Mouse (Mus musculus) gastrocnemius, postnatal 36 days (tissue): ENCODE results near the gene Olfr641. TPM values are rescaled to one million over a fixed set of nuclear protein-coding genes. Genes with fewer than 3 reads are reported as not detected.

Source experiments
- DNase-seq, 2 experiments: peaks; one replicate each; pipeline ENCODE4 v3.0.0; 2022
- intact Hi-C: fragments of 180-260 bp; cut with DNase I; formaldehyde crosslinking; loops from one replicate; pipeline ENCODE4 v1.15.1; 2025
- long read RNA-seq, 2 experiments: library from polyadenylated mRNA; stranded (forward); transcript quantifications; one replicate each; pipeline ENCODE4 v2.0.0; 2021
- total RNA-seq, 2 experiments: library from RNA; stranded (reverse); gene quantifications; 2 replicates each; pipeline ENCODE4 v1.2.3; 2021

Olfr641 gene
- not detected for total RNA-seq
- long read RNA-seq, experiment 1: 0 reads
- long read RNA-seq, experiment 2: 0 reads

GRCm38 (mm10) chr7:104035145-104035544 is at the start of gene Olfr641:
TSS of gene Olfr641 (plus strand) at chr7:104035445.
- DNase-seq: no peak
- intact Hi-C loops: no loop called here

- no peak for DNase-seq
- intact Hi-C loops: no loop called here
Observed at GRCm38 (mm10) chr7:103998446-103998845, 36.8 kb upstream of the Olfr641 start, which contains the start of gene Olfr638. TSS of gene Olfr638 (plus strand) at chr7:103998746.

- no peak for DNase-seq
- intact Hi-C loops: no loop called here
Observed at GRCm38 (mm10) chr7:103999124-103999523, 36.1 kb upstream of the Olfr641 start.

GRCm38 (mm10) chr7:104017203-104017602 is 18.0 kb upstream of the Olfr641 start, which contains the start of gene Olfr639:
TSS of gene Olfr639 (minus strand) at chr7:104017303.
- no peak for DNase-seq
- intact Hi-C loops: no loop called here

GRCm38 (mm10) chr7:104018953-104019352 is 16.3 kb upstream of the Olfr641 start:
- intact Hi-C loops: no loop called here
- no peak for DNase-seq

- no peak for DNase-seq
- intact Hi-C loops: no loop called here
Observed at GRCm38 (mm10) chr7:104021651-104022050, 13.6 kb upstream of the Olfr641 start.

- DNase-seq: no peak
- intact Hi-C loops: no loop called here
Observed at GRCm38 (mm10) chr7:104025473-104025872, 9.8 kb upstream of the Olfr641 start, which contains the start of gene Olfr640. TSS of gene Olfr640 (minus strand) at chr7:104025573.

- intact Hi-C loops: no loop called here
- DNase-seq: no peak
Observed at GRCm38 (mm10) chr7:104026978-104027377, 8.3 kb upstream of the Olfr641 start.

- intact Hi-C loops: no loop called here
- DNase-seq: no peak
Observed at GRCm38 (mm10) chr7:104050745-104051144, 15.5 kb downstream of the Olfr641 start.

GRCm38 (mm10) chr7:104052566-104052965 is 17.3 kb downstream of the Olfr641 start, which contains the start of gene Olfr642:
TSS of gene Olfr642 (minus strand) at chr7:104052666.
- no peak for DNase-seq
- intact Hi-C loops: no loop called here

- DNase-seq: no peak
- intact Hi-C loops: no loop called here
Observed at GRCm38 (mm10) chr7:104059215-104059614, 24.0 kb downstream of the Olfr641 start.

GRCm38 (mm10) chr7:104061345-104061744 is 26.1 kb downstream of the Olfr641 start, which contains the start of gene 4930516K23Rik:
TSS of gene 4930516K23Rik (minus strand) at chr7:104061445.
- intact Hi-C loops: no loop called here
- no peak for DNase-seq

GRCm38 (mm10) chr7:104071769-104072168 is 36.5 kb downstream of the Olfr641 start, which contains the start of gene Olfr644:
TSS of gene Olfr644 (minus strand) at chr7:104071869.
- no peak for DNase-seq
- intact Hi-C loops: no loop called here

GRCm38 (mm10) chr7:104085365-104085764 is 50.1 kb downstream of the Olfr641 start, which contains the start of gene Olfr645:
TSS of gene Olfr645 (minus strand) at chr7:104085465.
- DNase-seq: no peak
- intact Hi-C loops: no loop called here

Other genes with a start within 250 kb of the Olfr641 start
- gene Olfr67, start 243.6 kb upstream of the Olfr641 start, total RNA-seq: not detected
- 10 to 100 TPM; 28.4 to 35.6 TPM for gene Hbb-bt, start 221.4 kb upstream of the Olfr641 start, total RNA-seq
- gene Hbb-bs, start 207.3 kb upstream of the Olfr641 start, total RNA-seq: 100 to 1,000 TPM; 266 to 399 TPM
- not detected for gene Hbb-bh2, start 194.9 kb upstream of the Olfr641 start, total RNA-seq
- not detected for gene Hbb-bh1, start 192.3 kb upstream of the Olfr641 start, total RNA-seq
- gene Hbb-y, start 182.2 kb upstream of the Olfr641 start, total RNA-seq: not detected
- gene Olfr66, start 149.2 kb upstream of the Olfr641 start, total RNA-seq: not detected
- not detected for gene Olfr64, start 141.0 kb upstream of the Olfr641 start, total RNA-seq
- not detected for gene Olfr65, start 132.0 kb upstream of the Olfr641 start, total RNA-seq
- not detected for gene Olfr631, start 106.6 kb upstream of the Olfr641 start, total RNA-seq
- not detected for gene Olfr632, start 101.1 kb upstream of the Olfr641 start, total RNA-seq
- not detected for gene Olfr633, start 91.0 kb upstream of the Olfr641 start, total RNA-seq
- not detected for gene Olfr635, start 64.3 kb upstream of the Olfr641 start, total RNA-seq
- gene Olfr638, start 36.7 kb upstream of the Olfr641 start, total RNA-seq: not detected
- not detected for gene Olfr639, start 18.1 kb upstream of the Olfr641 start, total RNA-seq
- gene Olfr640, start 9.9 kb upstream of the Olfr641 start, total RNA-seq: not detected
- gene Olfr642, start 17.2 kb downstream of the Olfr641 start, total RNA-seq: not detected
- gene 4930516K23Rik, start 26.0 kb downstream of the Olfr641 start, total RNA-seq: not detected
- not detected for gene Olfr644, start 36.4 kb downstream of the Olfr641 start, total RNA-seq
- gene Olfr645, start 50.0 kb downstream of the Olfr641 start, total RNA-seq: not detected
- not detected for gene Olfr646, start 69.4 kb downstream of the Olfr641 start, total RNA-seq
- not detected for gene Ubqln5, start 94.4 kb downstream of the Olfr641 start, total RNA-seq
- not detected for gene Olfr643, start 102.0 kb downstream of the Olfr641 start, total RNA-seq
- gene Ubqln3, start 107.8 kb downstream of the Olfr641 start, total RNA-seq: not detected
- gene Ubqlnl, start 115.1 kb downstream of the Olfr641 start, total RNA-seq: not detected
- gene Olfm5, start 129.4 kb downstream of the Olfr641 start, total RNA-seq: not detected
- not detected for gene Olfr648, start 147.9 kb downstream of the Olfr641 start, total RNA-seq
- not detected for gene Olfr649, start 160.5 kb downstream of the Olfr641 start, total RNA-seq
- gene Trim6, start 183.3 kb downstream of the Olfr641 start, total RNA-seq: under 1 TPM in 1 of 2 experiments, not detected in 1; 0.20 TPM
- gene Trim34a, start 209.0 kb downstream of the Olfr641 start, total RNA-seq: 1 to 10 TPM in 1 of 2 experiments, under 1 TPM in 1; 0.67 to 1.4 TPM